Mouse (Mus musculus) ES-E14 (cell line): Measurements from ENCODE around the gene Dnaaf1.

Experiments
- CHD2 ChIP-seq: IDR thresholded peaks from 2 replicates; pipeline ENCODE4 v1.6.1; 2014; ENCODE audit warnings: mild to moderate bottlenecking, low read depth, low read length, inconsistent platforms
- ZNF384 ChIP-seq: IDR thresholded peaks from 2 replicates; pipeline ENCODE4 v1.6.1; 2012; ENCODE audit warnings: low read depth, low read length, inconsistent platforms

GRCm38 (mm10) chr8:119642960-119643359, 67.9 kb downstream of the Dnaaf1 start:
- TF ChIP-seq CHD2 (no peak), ZNF384 (no peak)
